Mouse (Mus musculus) bone marrow, adult 2 months (tissue): ENCODE measurements around the gene Crocc.

Experiments
- CTCF ChIP-seq: fragments of 200-500 bp; IDR thresholded peaks from 2 replicates; pipeline ENCODE4 v1.5.1; 2011; ENCODE audit warnings: low read length, control low read depth; ENCODE audit not compliant: control insufficient read depth, insufficient read depth
- POLR2A ChIP-seq: fragments of 200-500 bp; IDR thresholded peaks from 2 replicates; pipeline ENCODE4 v1.6.1; 2011; ENCODE audit warnings: low read depth, mild to moderate bottlenecking, control low read depth, low read length, borderline replicate concordance; ENCODE audit not compliant: control insufficient read depth

- TF ChIP-seq CTCF (no peak), POLR2A (no peak)
Measured at GRCm38 (mm10) chr4:141024992-141025391, 35.4 kb downstream of the Crocc start.
